Mouse (Mus musculus): ENCODE measurements at regions not wholly inside any gene's neighbourhood (a gene's known extent, or its start where the extent isn't known, plus 50 kb on each side); places are given as distances from the start of the nearest gene placed in this dataset.

- intact Hi-C loops (cut with DNase I) = no loop called here
- no peak for DNase-seq
Measured at GRCm38 (mm10) chr6:41127816-41128215, 92.5 kb upstream of the 2210010C04Rik start.

- intact Hi-C loops (cut with DNase I) = no loop called here
- no peak for DNase-seq
Measured at GRCm38 (mm10) chr6:41126855-41127254, 91.5 kb upstream of the 2210010C04Rik start.

- intact Hi-C loops (cut with DNase I) = no loop called here
- DNase-seq = no peak
Measured at GRCm38 (mm10) chr6:41121641-41122040, 86.3 kb upstream of the 2210010C04Rik start.

GRCm38 (mm10) chr6:41119176-41119575 is 83.9 kb upstream of the 2210010C04Rik start:
- no peak for DNase-seq
- intact Hi-C loops (cut with DNase I) = no loop called here

- DNase-seq = peak; percentile 39 to 65
- intact Hi-C loops (cut with DNase I) = no loop called here
Measured at GRCm38 (mm10) chr6:41118201-41118976, 83.1 kb upstream of the 2210010C04Rik start.

GRCm38 (mm10) chr6:41113943-41114342 is 78.6 kb upstream of the 2210010C04Rik start:
- DNase-seq = no peak
- intact Hi-C loops (cut with DNase I) = no loop called here

- intact Hi-C loops (cut with DNase I) = no loop called here
- peak; percentile 15 to 62 for DNase-seq
Measured at GRCm38 (mm10) chr6:41112861-41113610, 77.7 kb upstream of the 2210010C04Rik start.

- intact Hi-C loops (cut with DNase I) = no loop called here
- DNase-seq = no peak
Measured at GRCm38 (mm10) chr6:41111829-41112228, 76.5 kb upstream of the 2210010C04Rik start.

GRCm38 (mm10) chr6:41108897-41109296 is 73.6 kb upstream of the 2210010C04Rik start:
- intact Hi-C loops (cut with DNase I) = no loop called here

GRCm38 (mm10) chr6:41103689-41104400 is 68.5 kb upstream of the 2210010C04Rik start:
- intact Hi-C loops (cut with DNase I) = no loop called here
- DNase-seq = no peak

More at GRCm38 (mm10) chr6:41108897-41109296, 73.6 kb upstream of the 2210010C04Rik start:
- DNase-seq = no peak

GRCm38 (mm10) chr6:41101997-41102396 is 66.7 kb upstream of the 2210010C04Rik start:
- intact Hi-C loops (cut with DNase I) = no loop called here
- no peak for DNase-seq

- no peak for DNase-seq
- intact Hi-C loops (cut with DNase I) = no loop called here
Measured at GRCm38 (mm10) chr6:41100258-41100657, 64.9 kb upstream of the 2210010C04Rik start.

- intact Hi-C loops (cut with DNase I) = no loop called here
- DNase-seq = no peak
Measured at GRCm38 (mm10) chr6:41091177-41091829, 56.0 kb upstream of the 2210010C04Rik start.
